Mouse (Mus musculus) hindbrain, embryonic 11.5 days (tissue): ENCODE data around the gene Dus3l. TPM values are rescaled to one million over a fixed set of nuclear protein-coding genes. Genes with fewer than 3 reads are reported as not detected.
A peak's percentile ranks its signal among the peaks of the same experiment; 100 is the strongest.

Source experiments
- ATAC-seq: fragments of 200-750 bp; cut with Nextera tagmentation; 2 replicates; pipeline ENCODE4 v1.8.0; 2017; ENCODE audit warnings: mild to moderate bottlenecking, moderate TSS enrichment, moderate library complexity; ENCODE audit not compliant: low FRiP score
- DNase-seq: peaks from one replicate; pipeline ENCODE4 v3.0.0-alpha.2; 2015; ENCODE audit warnings: low spot score
- H3K27ac ChIP-seq: fragments of 300-500 bp; sonication (generic); 2 replicates; pipeline ENCODE4 v1.5.1; 2014; ENCODE audit warnings: mild to moderate bottlenecking, low read depth, low read length
- H3K27me3 ChIP-seq: fragments of 300-500 bp; sonication (generic); 2 replicates; pipeline ENCODE4 v1.6.1; 2014; ENCODE audit warnings: mild to moderate bottlenecking, low read length, moderate library complexity, mixed read lengths; ENCODE audit not compliant: control insufficient read depth, insufficient read depth
- H3K36me3 ChIP-seq: fragments of 300-500 bp; sonication (generic); 2 replicates; pipeline ENCODE4 v1.6.1; 2014; ENCODE audit warnings: mild to moderate bottlenecking, low read length, moderate library complexity, mixed read lengths; ENCODE audit not compliant: control insufficient read depth, insufficient read depth
- H3K4me1 ChIP-seq: fragments of 300-500 bp; sonication (generic); replicated peaks from 2 replicates; pipeline ENCODE4 v1.6.1; 2014; ENCODE audit warnings: low read length, mixed read lengths; ENCODE audit not compliant: control insufficient read depth, insufficient read depth
- H3K4me2 ChIP-seq: fragments of 300-500 bp; sonication (generic); replicated peaks from 2 replicates; pipeline ENCODE4 v1.6.1; 2014; ENCODE audit warnings: mild to moderate bottlenecking, low read depth, low read length
- H3K4me3 ChIP-seq: fragments of 300-500 bp; sonication (generic); 2 replicates; pipeline ENCODE4 v1.5.1; 2014; ENCODE audit warnings: low read depth, low read length
- H3K9ac ChIP-seq: fragments of 300-500 bp; sonication (generic); 2 replicates; pipeline ENCODE4 v1.6.1; 2014; ENCODE audit warnings: low read depth, low read length
- H3K9me3 ChIP-seq: fragments of 300-500 bp; sonication (generic); 2 replicates; pipeline ENCODE4 v1.6.1; 2016; ENCODE audit warnings: low read length; ENCODE audit not compliant: control insufficient read depth
- WGBS: fragments of 180-500 bp; shearing (Covaris S2); extraction: QIAGEN DNeasy Blood & Tissue Kit; methylation state at CpG from one replicate; pipeline ENCODE4 v1.1.7; 2014; 5-methylcytosine and 5-hydroxymethylcytosine counted together
- polyA plus RNA-seq: library from polyadenylated mRNA; unstranded; fragments of >200 nt; fragmentation: Nextera tagmentation; extraction: Ambion mirVana; gene quantifications from 2 replicates; pipeline ENCODE4 v1.2.1, GENCODE M21; 2014

Gene Dus3l
- polyA plus RNA-seq, 1 experiment from 2014 or later, result 30.3 TPM

DNA sequence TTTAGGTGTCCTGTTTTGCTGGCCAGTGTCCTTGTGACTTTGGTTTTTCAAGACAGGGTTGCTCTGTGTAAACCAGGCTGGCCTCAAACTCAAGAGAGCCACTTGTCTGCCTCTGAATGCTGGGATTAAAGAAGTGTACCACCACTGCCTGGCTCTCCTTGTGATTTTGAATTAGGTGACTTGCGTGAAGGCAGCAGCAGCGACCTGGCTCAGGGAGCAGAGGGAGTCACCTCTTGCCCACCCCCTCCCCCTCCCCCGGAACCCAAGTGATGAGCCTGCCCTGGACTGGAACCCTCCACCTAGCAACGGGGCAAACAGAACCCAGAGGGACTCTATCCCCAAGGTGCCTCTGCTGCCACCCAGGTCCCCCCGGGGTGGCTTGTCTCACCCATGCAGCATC is 5.4 kb downstream of the Dus3l start, which contains the start of gene Prr22:
TSS of gene Prr22 (plus strand) at position 301 of the 400 bp plus-strand sequence.
- Histone ChIP-seq H3K4me2 (no peak within 1 kb of the TSS), H3K9ac (no peak within 1 kb of the TSS), H3K4me3 (no peak within 1 kb of the TSS), H3K27ac (no peak within 1 kb of the TSS), H3K27me3 (no peaks in the 10 kb centered on the region), H3K4me1 (no peaks in the 10 kb centered on the region; the same call in 1 of the 2 replicates), H3K36me3 (peaks cover 5% of the 10 kb centered on the region; the same call in 1 of the 2 replicates), H3K9me3 (no peaks in the 10 kb centered on the region)
- DNase-seq, result no peak
- ATAC-seq, result no peak
- WGBS, result 96% methylated on average over 5 of the region's 5 CpGs

DNA sequence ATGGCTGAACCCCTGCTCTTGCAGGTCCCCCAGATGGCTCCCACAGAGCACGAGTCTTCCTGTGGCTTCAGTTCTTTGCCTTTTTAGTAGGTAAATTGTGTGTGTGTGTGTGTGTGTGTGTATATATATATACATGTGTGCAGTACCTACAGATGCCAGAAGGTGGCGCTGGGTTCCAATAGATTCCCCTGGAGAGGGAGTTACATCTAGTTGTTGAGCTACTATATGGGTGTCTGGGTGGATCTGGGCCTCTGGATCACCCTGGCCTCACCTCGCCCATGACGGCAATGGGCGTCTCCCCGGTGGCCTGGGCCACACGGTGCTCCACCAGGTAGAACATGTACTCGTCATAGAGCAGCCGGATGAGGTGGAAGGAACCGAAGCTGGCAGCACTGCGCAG is 13.0 kb downstream of the Dus3l start:
- DNase-seq (no peak), ATAC-seq (no peak)
- Histone ChIP-seq H3K4me3 (no peak overlapping the region), H3K4me2 (no peak overlapping the region), H3K27me3 (no peaks in the 10 kb centered on the region), H3K9me3 (no peaks in the 10 kb centered on the region), H3K4me1 (no peaks in the 10 kb centered on the region), H3K27ac (no peak overlapping the region), H3K36me3 (peaks cover 2% of the 10 kb centered on the region; the same call in 1 of the 2 replicates), H3K9ac (no peak overlapping the region)
- WGBS, result 93% methylated on average over 11 of the region's 11 CpGs

DNA sequence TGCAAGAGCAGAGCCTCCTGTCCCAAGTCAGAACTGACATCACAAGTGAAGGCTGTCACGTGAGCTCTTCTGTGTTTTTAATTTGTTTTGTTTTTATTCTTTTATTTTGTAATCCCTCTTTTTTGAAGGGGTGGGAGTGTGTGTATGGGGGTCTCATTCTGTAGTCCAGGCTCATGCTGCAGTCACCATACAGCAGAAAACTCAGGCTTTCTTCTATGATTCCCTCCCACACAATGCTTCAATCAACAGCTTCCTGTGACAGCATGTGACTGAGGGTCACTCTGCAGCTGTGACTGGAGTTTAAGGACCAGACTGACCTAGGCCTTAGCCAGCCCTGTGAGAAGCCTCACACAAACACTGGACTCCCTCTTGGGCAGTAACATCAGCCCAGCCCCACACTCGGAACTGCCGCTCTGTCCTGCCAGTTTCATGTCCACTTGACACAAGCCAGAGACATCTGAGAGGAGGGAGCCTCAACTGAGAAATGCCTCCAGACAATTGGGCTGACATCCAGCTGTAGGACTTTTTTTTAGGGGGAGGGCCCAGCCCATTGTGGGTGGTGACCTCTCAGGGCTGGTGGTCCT is 14.3 kb downstream of the Dus3l start:
- H3K9me3 ChIP-seq, result no peaks in the 10 kb centered on the region
- H3K4me2 ChIP-seq, result no peak overlapping the region
- 0 out of 2 replicates have a peak, but pooled peaks have one; percentile 22 for ATAC-seq
- no peak overlapping the region for H3K4me3 ChIP-seq
- H3K36me3 ChIP-seq, result peaks cover 2% of the 10 kb centered on the region; the same call in 1 of the 2 replicates
- no peak overlapping the region for H3K9ac ChIP-seq
- WGBS, result 41% methylated on average over 3 of the region's 3 CpGs
- no peaks in the 10 kb centered on the region for H3K27me3 ChIP-seq
- H3K4me1 ChIP-seq, result no peaks in the 10 kb centered on the region
- no peak overlapping the region for H3K27ac ChIP-seq
- no peak for DNase-seq

DNA sequence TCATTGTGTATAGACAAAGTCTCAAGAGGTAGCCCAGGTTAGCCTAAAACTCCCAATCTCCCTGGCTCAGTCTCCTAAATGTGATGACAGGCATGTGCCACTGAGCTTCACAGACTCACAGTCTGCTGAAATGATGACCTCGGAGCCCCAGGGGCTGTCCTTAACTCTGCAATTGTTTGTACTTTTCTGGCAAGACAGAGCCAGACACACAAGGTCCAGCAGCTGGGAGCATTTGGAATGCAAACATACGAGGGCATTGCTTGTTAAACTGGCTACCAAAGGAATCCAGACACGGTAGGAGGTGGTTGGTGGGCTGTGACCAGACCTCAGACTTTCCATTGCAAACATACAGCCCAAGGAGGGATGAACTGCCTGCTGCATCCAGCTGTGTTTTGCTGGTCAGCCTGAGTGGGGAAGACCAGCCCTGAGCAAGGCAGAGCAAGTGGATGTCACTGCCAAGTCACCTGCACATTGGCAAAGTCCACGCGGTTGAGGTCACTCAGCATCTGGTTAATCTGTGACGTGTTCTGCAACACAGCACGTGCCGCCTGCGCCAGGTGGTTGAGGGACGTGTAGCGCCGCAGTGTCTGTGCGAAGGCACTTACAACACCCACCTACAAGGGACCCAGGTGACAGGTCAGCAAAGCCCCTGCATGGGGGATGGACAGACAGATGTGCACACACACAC is 15.9 kb downstream of the Dus3l start:
- Histone ChIP-seq H3K9ac (no peak overlapping the region), H3K4me2 (no peak overlapping the region), H3K27ac (no peak overlapping the region), H3K4me3 (no peak overlapping the region), H3K36me3 (peaks cover 2% of the 10 kb centered on the region; the same call in 1 of the 2 replicates), H3K9me3 (no peaks in the 10 kb centered on the region), H3K27me3 (no peaks in the 10 kb centered on the region), H3K4me1 (no peaks in the 10 kb centered on the region)
- DNase-seq (no peak), ATAC-seq (no peak)
- WGBS, result 85% methylated on average over 13 of the region's 13 CpGs

DNA sequence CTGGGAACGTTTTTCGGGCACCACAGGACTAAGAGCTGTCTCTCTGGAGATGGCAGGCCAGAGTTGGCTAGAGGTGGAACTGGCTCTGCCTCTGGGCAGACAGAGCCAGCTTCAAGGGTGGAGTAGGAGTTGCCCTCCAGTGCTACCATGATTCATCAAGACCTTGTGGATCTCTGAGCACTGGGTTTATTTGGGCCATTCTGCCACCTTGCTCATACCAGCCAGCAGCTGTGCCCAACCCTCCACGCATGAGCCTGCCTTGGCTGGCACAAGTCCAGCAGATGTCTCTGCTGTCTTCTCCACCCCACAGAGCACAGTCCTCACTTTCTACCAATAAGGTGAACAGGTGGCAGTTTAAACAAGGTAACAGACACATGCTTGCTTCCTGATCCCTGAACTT is 24.3 kb downstream of the Dus3l start:
- Histone ChIP-seq H3K36me3 (no peaks in the 10 kb centered on the region), H3K27me3 (no peaks in the 10 kb centered on the region), H3K4me1 (no peaks in the 10 kb centered on the region), H3K27ac (no peak overlapping the region), H3K9ac (no peak overlapping the region), H3K9me3 (no peaks in the 10 kb centered on the region), H3K4me3 (no peak overlapping the region), H3K4me2 (no peak overlapping the region)
- no peak for DNase-seq
- 86% methylated on average over 3 of the region's 3 CpGs for WGBS
- ATAC-seq, result no peak

DNA sequence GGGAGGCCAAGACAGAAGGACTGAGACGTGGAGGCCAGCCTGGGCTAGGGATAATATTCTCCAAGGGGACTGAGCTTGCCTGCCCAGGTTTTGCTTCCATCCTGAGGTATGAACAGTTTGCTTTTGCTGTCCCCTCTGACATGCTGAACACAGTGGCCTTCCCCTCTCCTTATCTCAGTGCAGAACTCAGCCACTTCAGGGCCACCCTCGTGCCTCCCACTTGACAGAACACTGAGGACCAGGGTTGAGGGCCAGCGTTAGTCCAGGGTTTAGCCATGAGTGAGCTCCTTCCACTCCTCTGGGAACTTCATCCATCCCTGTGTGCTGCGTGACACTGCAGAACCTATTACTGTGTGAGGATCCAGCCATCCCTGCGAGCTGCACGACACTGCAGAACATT is 24.7 kb downstream of the Dus3l start:
- ATAC-seq, result no peak

DNA sequence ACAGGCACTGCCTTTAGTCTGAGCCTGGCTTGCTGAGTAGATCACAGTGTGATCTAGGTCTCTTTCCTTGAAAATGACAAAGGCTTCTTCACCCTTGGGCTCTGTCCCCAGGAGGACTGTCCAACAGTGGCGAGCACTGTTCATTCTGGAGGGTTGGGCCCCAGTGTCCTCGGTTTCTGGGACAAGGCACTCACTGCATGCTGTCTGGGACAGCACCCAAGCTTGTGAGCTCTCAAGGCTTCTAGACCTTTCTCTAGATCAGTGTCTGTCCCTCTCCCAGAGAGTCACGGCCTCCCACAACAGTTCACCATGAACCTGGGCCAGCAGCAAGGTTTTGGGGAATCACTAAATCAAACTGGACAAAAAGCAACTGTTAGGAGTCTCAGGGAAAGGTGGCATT is 28.0 kb downstream of the Dus3l start:
- 87% methylated on average over 3 of the region's 3 CpGs for WGBS
- Histone ChIP-seq H3K4me3 (no peak overlapping the region), H3K4me2 (no peak overlapping the region), H3K27me3 (no peaks in the 10 kb centered on the region), H3K9me3 (no peaks in the 10 kb centered on the region), H3K27ac (no peak overlapping the region), H3K9ac (no peak overlapping the region), H3K36me3 (no peaks in the 10 kb centered on the region), H3K4me1 (no peaks in the 10 kb centered on the region)
- ATAC-seq, result no peak
- DNase-seq, result no peak

More for the DNA sequence above, 24.7 kb downstream of the Dus3l start:
- WGBS, result 90% methylated on average over 6 of the region's 6 CpGs
- Histone ChIP-seq H3K9ac (no peak overlapping the region), H3K4me2 (no peak overlapping the region), H3K27me3 (no peaks in the 10 kb centered on the region), H3K9me3 (no peaks in the 10 kb centered on the region), H3K4me3 (no peak overlapping the region), H3K4me1 (no peaks in the 10 kb centered on the region), H3K36me3 (no peaks in the 10 kb centered on the region), H3K27ac (no peak overlapping the region)
- no peak for DNase-seq

DNA sequence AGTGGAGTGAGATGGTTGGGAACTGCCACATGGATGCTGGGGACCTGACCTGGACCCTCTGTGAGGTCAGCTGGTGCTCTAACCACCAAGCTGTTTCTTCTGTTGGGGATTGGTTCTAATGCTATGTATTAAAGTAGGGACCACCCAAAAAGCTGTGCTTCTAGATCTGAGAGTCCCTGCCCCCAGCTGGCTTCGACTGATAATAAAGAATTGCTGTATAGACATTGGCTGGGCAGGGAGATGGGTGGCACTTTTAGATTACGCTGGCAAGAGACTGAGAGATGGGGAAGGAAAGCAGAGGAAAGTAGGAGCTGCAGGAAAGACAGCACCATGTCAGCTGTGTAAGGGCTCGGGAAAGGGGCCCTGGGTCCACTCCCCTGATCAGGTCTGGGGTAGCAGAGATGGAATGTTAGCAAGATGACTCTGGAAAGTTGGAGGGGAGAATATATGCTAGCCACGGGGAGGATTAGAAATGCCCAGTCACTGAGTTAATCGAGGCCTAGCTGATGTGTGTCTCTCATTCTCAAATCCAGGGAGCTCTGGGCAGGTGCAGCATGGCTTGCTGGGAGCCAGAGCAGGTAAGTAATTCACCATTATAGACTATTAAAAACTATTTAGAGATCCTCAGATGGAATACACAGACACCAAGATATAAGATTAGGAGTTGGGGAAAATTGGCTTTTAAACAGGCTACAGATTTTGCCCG is 29.2 kb downstream of the Dus3l start:
- Histone ChIP-seq H3K27ac (no peak overlapping the region), H3K4me3 (no peak overlapping the region), H3K27me3 (no peaks in the 10 kb centered on the region), H3K4me2 (no peak overlapping the region), H3K36me3 (no peaks in the 10 kb centered on the region), H3K4me1 (no peaks in the 10 kb centered on the region), H3K9me3 (no peaks in the 10 kb centered on the region), H3K9ac (no peak overlapping the region)
- ATAC-seq (no peak), DNase-seq (no peak)
- WGBS, result 79% methylated on average over 6 of the region's 6 CpGs
